Mouse (Mus musculus): Measurements from ENCODE around the gene 4930523C07Rik. TPM values are rescaled to one million over a fixed set of nuclear protein-coding genes. Genes with fewer than 3 reads are reported as not detected.

The 4930523C07Rik gene
- total and polyA plus RNA-seq, 2 experiments from 2014 or later: 3.3 to 3.8 TPM

- H3K36me3 ChIP-seq (ENCODE audit: insufficient read depth): no peaks in the 10 kb centered on the region
- 61% methylated on average over 3 of the region's 3 CpGs for WGBS
- H3K27ac ChIP-seq (ENCODE audit: low read depth, low read length): no peak overlapping the region
- no peaks in the 10 kb centered on the region; the same call in 1 of the 2 replicates for H3K9me3 ChIP-seq (ENCODE audit: low read length)
- peak; percentile 55 for TF ChIP-seq CTCF (IDR thresholded peaks at IDR 0.05; ENCODE audit: low read depth)
- DNase-seq: no peak
- no peaks in the 10 kb centered on the region for H3K27me3 ChIP-seq (ENCODE audit: insufficient read depth, low read length)
- no peak; the same call in 1 of the 2 replicates for ATAC-seq
- no peak overlapping the region for H3K4me3 ChIP-seq (ENCODE audit: low read depth, low read length)
- H3K4me1 ChIP-seq (ENCODE audit: insufficient read depth): no peaks in the 10 kb centered on the region
- no peak overlapping the region for H3K9ac ChIP-seq
- H3K4me2 ChIP-seq (ENCODE audit: low read depth): no peak overlapping the region
These were observed 17.7 kb downstream of the 4930523C07Rik start for GRCm38 (mm10) chr1:160061725-160062366.

DNA sequence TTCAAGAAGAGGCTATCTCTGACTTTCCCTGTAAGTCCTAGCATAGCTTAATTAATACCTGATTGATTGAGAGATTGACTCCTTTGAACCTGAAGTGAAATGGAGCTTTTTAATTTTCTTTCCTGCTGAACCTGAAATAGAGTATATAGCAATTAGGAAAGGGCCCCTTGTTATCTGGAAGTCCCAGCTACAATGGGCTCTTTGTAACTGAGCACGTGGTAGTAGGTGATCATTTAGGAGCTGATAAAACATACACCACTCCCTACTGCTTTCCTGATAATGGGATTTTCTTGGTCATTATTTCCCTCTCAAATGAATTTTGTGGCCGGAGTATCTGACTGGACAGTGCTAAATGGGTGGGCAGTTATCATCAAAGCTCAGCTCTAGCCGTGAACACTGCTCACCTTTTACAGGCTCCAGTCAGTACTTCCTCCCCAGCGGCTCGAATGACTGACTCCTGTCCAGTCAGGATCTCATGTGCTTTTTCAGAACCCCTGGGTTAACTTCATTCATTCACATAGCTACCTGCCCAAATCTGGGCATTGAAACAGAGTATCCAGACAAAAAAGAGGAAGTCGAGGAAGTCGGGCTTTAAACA is 20.5 kb downstream of the 4930523C07Rik start:
- TF ChIP-seq CTCF (IDR thresholded peaks at IDR 0.05; ENCODE audit: low read depth): no peak
- no peak for DNase-seq
- WGBS: 50% methylated on average over 7 of the region's 7 CpGs

GRCm38 (mm10) chr1:160078882-160079661 is 34.9 kb downstream of the 4930523C07Rik start:
- Histone ChIP-seq H3K4me2 (ENCODE audit: low read depth) (no peak overlapping the region), H3K9ac (no peak overlapping the region), H3K27ac (ENCODE audit: low read depth, low read length) (no peak overlapping the region), H3K9me3 (ENCODE audit: low read length) (no peaks in the 10 kb centered on the region), H3K4me1 (ENCODE audit: insufficient read depth) (no peaks in the 10 kb centered on the region), H3K27me3 (ENCODE audit: insufficient read depth, low read length) (no peaks in the 10 kb centered on the region), H3K4me3 (ENCODE audit: low read depth, low read length) (no peak overlapping the region), H3K36me3 (ENCODE audit: insufficient read depth) (no peaks in the 10 kb centered on the region)
- no peak for DNase-seq
- TF ChIP-seq CTCF (IDR thresholded peaks at IDR 0.05; ENCODE audit: low read depth): no peak
- WGBS: 78% methylated on average over 14 of the region's 14 CpGs
- ATAC-seq: no peak

More for the DNA sequence above, 20.5 kb downstream of the 4930523C07Rik start:
- Histone ChIP-seq H3K4me1 (ENCODE audit: insufficient read depth) (no peaks in the 10 kb centered on the region), H3K27me3 (ENCODE audit: insufficient read depth, low read length) (no peaks in the 10 kb centered on the region), H3K4me2 (ENCODE audit: low read depth) (no peak overlapping the region), H3K9ac (no peak overlapping the region), H3K4me3 (ENCODE audit: low read depth, low read length) (no peak overlapping the region), H3K36me3 (ENCODE audit: insufficient read depth) (no peaks in the 10 kb centered on the region), H3K27ac (ENCODE audit: low read depth, low read length) (no peak overlapping the region), H3K9me3 (ENCODE audit: low read length) (no peaks in the 10 kb centered on the region; the same call in 1 of the 2 replicates)
- ATAC-seq: no peak

GRCm38 (mm10) chr1:160080800-160081436 is 36.7 kb downstream of the 4930523C07Rik start:
- no peak overlapping the region for H3K4me3 ChIP-seq (ENCODE audit: low read depth, low read length)
- no peak overlapping the region for H3K9ac ChIP-seq
- H3K27ac ChIP-seq (ENCODE audit: low read depth, low read length): no peak overlapping the region
- H3K27me3 ChIP-seq (ENCODE audit: insufficient read depth, low read length): no peaks in the 10 kb centered on the region
- H3K9me3 ChIP-seq (ENCODE audit: low read length): no peaks in the 10 kb centered on the region
- 24% methylated on average over 2 of the region's 2 CpGs for WGBS
- TF ChIP-seq CTCF (IDR thresholded peaks at IDR 0.05; ENCODE audit: low read depth): peak; percentile 98
- DNase-seq (peak; percentile 88), ATAC-seq (peak; percentile 79)
- no peaks in the 10 kb centered on the region for H3K4me1 ChIP-seq (ENCODE audit: insufficient read depth)
- no peaks in the 10 kb centered on the region for H3K36me3 ChIP-seq (ENCODE audit: insufficient read depth)
- no peak overlapping the region for H3K4me2 ChIP-seq (ENCODE audit: low read depth)

DNA sequence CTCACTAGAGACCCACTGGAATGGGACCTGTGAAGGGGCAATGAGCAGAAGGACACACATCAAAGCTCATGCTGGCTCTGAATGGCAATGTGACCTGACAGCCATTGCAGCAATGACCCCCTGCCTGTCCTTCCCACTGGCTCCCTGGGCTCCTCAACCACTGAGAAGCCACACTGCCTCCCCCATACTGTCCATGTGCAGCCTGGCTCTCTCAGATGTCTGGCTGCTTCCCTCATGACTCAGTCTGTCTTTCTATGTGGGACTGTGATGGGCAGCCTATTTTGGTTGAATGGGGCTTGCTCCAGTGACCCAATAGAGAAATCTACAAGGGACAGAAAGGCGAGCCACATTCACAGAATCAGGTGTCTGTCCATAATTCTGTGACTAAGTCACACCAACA is 38.5 kb downstream of the 4930523C07Rik start:
- no peaks in the 10 kb centered on the region for H3K36me3 ChIP-seq (ENCODE audit: insufficient read depth)
- no peak overlapping the region for H3K4me3 ChIP-seq (ENCODE audit: low read depth, low read length)
- H3K4me1 ChIP-seq (ENCODE audit: insufficient read depth): no peaks in the 10 kb centered on the region
- 83% methylated on average over 1 of the region's 1 CpGs for WGBS
- H3K4me2 ChIP-seq (ENCODE audit: low read depth): no peak overlapping the region
- H3K27ac ChIP-seq (ENCODE audit: low read depth, low read length): no peak overlapping the region
- TF ChIP-seq CTCF (IDR thresholded peaks at IDR 0.05; ENCODE audit: low read depth): no peak
- H3K9me3 ChIP-seq (ENCODE audit: low read length): no peaks in the 10 kb centered on the region
- H3K9ac ChIP-seq: no peak overlapping the region
- no peak for DNase-seq
- H3K27me3 ChIP-seq (ENCODE audit: insufficient read depth, low read length): no peaks in the 10 kb centered on the region
- no peak for ATAC-seq

DNA sequence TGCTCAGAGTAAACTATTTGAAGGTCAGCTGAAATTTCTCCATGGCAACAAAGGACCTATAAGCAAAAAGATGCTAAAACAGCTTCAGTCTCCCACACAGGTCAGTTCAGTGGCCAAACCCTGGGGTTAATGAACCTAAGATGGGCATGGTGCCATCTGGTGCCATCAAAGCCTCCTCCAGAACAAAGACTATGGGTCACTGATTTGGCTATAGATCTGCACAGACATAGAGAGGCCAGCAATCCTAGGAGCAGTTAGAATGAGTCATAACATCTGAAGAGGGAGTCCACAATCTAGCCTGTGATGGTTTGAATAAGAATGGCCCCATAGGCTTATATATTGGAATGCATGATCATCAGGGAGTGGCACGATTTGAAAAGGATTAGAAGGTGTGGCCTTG is 40.1 kb downstream of the 4930523C07Rik start:
- ATAC-seq (no peak), DNase-seq (no peak)
- no peak overlapping the region for H3K4me2 ChIP-seq (ENCODE audit: low read depth)
- no peaks in the 10 kb centered on the region for H3K36me3 ChIP-seq (ENCODE audit: insufficient read depth)
- no peaks in the 10 kb centered on the region for H3K4me1 ChIP-seq (ENCODE audit: insufficient read depth)
- 81% methylated on average over 1 of the region's 1 CpGs for whole genome bisulfite sequencing
- no peaks in the 10 kb centered on the region for H3K27me3 ChIP-seq (ENCODE audit: insufficient read depth, low read length)
- H3K9me3 ChIP-seq (ENCODE audit: low read length): no peaks in the 10 kb centered on the region
- H3K4me3 ChIP-seq (ENCODE audit: low read depth, low read length): no peak overlapping the region
- H3K9ac ChIP-seq: no peak overlapping the region
- no peak overlapping the region for H3K27ac ChIP-seq (ENCODE audit: low read depth, low read length)
- TF ChIP-seq CTCF (IDR thresholded peaks at IDR 0.05; ENCODE audit: low read depth): no peak

Data from forebrain, postnatal 0 days (tissue).